Mouse (Mus musculus) cerebellum, postnatal 4 days (tissue): ENCODE measurements around the gene Il2rg.

Source experiments
- DNase-seq, 2 experiments: peaks; one replicate each; pipeline ENCODE4 v3.0.0; 2022; ENCODE audit warnings: low spot score in 2 of 2, mixed read lengths in 1 of 2

Il2rg gene

DNA sequence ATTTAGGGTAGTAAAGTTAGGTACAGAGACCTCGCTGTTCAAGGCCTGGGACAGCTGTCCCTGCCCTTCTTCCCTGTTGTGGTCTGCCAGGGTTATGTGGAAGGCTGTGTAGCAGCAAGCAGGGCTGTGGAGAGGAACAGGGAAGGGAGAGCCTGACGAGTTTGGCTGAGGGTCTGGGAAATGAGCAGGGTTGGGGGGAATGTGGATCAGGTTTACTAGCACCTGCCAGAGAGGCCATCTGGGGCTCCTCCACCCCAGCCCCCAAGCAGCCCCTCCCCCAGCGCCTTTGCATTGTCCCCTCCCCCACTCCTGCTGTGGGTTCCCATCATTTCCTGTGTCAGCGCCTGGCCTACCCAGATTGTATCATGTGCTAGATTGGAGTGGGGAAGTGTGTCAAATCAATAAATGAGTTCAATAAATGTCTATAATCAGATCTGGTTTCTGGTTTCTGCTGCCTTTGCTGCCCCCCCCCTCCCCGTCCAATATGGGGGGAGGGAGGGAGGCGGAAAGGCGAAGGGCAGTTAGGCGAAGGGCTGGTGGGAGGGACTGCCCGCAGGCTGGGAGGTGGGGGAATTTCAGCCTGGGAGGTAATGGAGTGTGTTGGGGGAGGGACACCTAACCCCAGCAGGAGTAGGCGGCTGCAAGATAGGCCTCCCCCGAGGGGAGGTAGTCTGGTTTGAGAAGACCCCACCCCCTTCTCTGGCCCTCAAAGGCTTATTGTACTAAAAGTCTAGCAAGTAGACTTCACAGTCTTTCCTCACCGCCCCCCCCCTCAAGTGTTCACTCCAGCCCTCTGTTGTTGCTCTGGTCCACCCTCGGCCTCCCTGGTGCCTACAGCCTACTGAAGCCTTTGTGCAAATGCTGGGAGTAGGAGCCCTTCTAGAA, 7.4 kb downstream of the Il2rg start:
- DNase-seq = no peak

DNA sequence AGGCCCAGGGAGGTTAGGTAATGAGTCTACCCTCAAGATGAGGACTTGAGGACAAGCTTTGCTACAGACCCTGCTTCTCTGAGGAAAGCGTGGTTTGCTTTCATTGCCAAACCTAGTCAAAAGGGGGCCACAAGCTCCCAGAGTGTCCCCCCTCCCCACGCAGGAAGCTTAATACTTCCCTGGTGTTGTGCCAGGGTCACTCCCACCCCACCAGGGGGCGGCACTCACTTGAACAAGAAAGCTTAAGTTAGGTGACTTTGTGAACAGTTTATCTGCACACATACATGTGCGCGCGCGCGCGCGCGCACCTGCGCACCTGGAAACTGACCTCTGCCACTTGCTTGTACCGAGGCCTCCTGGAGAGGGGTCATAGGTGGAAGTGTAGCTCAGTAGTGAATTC, 11.5 kb downstream of the Il2rg start:
- no peak for DNase-seq

DNA sequence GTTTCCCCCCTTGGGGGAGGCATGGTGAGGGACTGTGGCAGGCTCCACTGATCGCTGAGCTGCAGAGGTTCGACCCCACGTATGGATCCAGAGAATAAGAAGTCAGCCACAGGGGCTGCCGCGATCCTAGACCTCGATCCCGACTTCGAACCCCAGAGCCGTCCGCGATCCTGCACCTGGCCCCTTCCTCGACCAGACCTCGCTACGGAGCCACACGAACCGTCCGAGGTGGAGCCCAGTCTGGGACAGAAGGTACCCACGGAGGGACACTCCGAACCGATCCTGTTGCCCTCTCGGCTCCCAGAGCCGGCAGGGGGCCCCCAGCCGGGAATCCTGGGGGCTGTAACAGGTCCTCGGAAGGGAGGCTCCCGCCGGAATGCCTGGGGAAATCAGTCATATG, 13.3 kb downstream of the Il2rg start:
- no peak for DNase-seq

DNA sequence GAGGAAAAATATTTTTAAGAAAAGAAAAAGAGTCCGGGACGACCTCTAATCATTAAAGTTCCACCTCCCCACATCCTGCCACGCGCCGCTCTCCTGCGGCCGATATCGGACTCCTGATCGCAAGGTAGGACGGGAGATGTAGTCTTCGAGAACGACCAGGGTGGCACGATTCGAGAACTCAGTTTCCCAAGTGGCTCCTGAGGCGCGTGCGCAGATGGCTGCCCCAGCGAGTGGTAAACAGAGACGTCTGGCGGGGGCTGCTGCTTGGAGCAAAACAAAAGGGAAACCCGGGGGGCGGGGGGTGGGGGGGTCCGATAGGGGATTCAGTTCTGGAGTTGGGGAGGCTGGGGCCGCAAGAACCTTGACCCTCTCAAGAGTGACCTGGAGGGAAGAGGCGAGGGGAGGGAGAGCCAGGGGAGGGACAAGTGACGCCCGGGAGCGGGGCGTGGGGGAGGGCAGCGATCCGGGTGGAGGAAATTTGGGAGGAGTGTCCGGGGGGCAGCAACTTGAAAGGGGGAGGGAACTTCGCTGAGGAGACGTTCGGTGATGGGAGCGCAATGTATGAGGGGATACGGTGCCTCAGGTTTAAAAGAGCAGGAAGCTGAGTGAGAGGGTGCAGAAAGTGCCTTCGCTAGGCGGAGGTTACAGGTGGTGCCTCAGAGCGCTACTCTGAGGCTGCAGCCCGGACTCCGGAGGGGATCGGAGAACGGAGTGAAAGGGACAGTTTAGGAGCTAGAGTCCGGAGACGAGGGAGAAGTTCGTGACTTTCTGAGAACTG, 13.9 kb downstream of the Il2rg start, which contains the start of gene Foxo4:
Foxo4 (plus strand) TSS at position 577 of the 778 bp plus-strand sequence.
- peak; percentile 67 to 72 for DNase-seq

DNA sequence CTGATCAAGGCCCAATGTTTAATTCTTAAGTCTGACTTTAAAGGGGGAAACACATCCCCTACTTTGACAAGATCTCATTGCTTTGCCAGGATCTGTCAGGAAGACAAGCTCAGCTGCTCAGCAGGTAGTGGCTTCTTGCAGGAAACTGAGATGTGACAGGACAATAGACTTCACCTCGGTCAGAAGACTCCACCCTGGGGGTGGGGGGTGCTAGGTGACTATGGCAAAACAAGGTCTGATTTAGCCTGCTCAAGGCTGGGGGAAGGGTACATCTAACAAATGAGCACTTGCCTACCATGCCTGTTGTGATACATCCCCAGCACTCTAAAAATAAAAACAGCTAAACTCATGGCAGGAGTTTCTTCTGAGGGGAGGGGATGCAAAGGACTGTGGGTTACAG, 23.0 kb downstream of the Il2rg start:
- DNase-seq = no peak

DNA sequence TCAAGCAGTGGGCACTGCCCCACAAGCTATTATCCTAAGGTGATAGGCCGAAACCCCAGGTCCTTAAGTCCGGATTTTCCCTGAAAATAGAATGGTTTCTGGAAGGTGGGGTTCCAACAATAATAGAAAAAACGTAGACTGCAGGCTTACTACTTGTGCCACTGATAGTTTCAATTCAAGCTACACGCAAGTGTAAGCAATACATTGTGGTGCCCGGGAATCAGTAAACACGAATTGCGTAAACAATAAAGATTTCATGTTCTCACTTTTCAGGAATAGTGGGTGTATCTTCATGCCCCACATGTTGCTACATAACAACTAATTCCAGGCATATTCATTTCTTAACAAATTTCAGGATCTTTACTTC, 45.3 kb downstream of the Il2rg start:
- DNase-seq = no peak

DNA sequence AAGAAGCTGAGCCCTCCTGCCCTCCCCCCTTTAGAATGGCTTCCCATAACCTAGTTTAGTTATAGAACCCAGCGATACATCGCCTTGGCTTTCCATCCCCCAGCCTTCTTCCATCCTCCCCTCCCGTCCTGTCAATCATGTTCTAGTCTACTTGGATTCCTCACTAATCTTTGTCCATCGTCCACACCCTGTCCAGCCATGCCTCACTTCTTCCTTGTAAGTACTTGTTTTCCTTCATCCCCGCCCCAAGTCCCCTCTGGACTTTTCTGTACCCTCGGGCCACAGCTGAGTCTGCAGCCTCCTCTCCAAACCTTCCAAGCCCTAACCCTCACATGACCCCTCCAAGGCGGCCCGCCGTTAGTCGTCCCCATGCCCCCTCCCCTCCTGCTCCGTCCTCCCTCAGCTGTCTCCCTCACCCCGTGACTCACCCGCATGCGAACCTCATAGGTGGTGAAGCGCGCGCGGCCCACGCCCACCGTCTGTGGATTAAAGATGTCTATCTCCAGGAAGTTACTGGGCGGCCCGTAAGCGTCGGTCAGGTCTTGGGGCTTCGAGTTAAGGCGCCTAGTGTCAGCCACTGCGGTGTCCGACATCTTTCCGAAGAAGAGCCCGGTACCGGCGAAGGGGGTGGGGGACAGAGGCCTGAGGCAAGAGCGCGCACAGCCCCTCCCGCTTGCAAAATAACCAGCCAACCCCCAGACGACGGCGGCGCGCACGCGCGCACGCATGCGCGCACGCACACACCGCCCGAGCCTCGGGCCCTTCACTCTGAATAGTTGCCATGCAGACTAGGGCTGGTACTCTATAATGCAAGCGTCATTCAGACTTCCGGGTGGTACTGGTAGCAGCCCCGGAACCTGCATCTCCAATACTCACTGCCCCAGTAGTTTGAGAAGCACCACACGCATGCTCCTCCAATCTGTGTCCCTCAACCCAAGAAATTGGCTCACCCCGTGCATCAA, 45.9 kb downstream of the Il2rg start, which contains the start of gene Snx12:
Snx12 (minus strand) TSS at position 730 of the 962 bp plus-strand sequence.
- DNase-seq = peak; percentile 54 to 90
